Mouse (Mus musculus): ENCODE results near the gene Ampd3.
A peak's percentile ranks its signal among the peaks of the same experiment; 100 is the strongest.

Ampd3 gene

DNA sequence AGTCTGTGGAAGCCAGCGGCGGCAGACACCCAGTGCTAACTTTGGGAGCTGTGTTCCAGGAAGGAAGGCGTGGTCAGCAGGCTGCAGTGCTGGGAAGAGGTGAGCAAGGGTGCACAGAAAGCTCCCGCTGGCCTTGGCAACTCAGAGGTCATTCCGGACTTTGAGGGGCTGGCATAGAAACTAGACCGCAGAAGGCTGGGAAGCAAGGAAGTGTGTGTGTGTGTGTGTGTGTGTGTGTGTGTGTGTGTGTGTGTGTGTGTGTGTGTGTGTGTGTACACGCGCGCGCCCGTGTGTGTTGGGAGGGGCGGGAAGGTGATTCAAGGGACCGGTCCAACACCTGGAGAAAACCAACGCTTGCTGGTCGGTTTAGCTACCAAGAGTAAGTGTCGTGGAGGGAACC lies at the start of gene Ampd3:
Gene Ampd3, plus strand, starts transcription at position 206 of the 400 bp plus-strand sequence.
- peak; percentile 33 to 42 for DNase-seq

DNA sequence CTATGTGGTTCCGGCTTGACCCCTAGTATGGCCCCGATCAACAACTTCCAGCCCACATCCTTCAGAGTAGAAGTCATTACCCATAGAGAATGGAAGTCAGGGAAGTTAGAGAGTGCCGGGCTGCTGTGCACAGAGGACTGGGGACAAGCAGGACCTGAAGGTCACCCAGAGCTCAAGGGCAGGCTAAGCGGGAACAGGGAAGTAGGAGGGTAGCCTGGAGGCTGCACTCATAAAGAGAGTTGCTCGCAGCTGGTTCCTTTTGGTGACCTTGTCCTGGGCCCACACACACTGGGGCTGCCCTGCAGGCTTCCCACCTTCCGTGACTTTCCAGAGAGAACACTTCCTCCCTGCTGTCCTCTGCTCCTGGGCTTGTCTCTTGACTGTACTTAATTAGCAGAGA lies 49.5 kb upstream of the Ampd3 start:
- DNase-seq = no peak

GRCm38 (mm10) chr7:110719857-110720256 lies 48.1 kb upstream of the Ampd3 start:
- DNase-seq = no peak

DNA sequence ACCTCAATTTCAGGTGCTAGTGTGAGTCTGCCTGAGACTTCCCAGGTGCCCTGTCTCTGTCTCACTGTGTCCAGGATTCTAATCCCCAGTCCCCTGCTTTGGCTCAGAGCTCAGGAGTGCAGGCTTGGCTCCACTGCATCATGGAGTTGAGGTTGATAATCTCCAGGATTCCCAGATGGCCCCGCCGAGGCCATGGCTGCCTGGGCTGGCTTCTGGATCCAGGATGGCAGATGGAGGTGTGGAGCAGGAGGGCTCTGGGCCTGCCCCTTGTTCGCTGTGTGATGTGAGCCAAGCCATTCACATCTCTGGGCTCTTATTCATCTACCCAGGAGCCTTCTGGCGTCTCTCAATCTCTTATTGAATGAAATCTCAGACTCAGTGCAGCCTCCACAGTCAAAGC lies 45.8 kb upstream of the Ampd3 start:
- peak; percentile 53 to 65 for DNase-seq

GRCm38 (mm10) chr7:110727049-110727448 lies 41.0 kb upstream of the Ampd3 start:
- DNase-seq = peak; percentile 35 to 62

DNA sequence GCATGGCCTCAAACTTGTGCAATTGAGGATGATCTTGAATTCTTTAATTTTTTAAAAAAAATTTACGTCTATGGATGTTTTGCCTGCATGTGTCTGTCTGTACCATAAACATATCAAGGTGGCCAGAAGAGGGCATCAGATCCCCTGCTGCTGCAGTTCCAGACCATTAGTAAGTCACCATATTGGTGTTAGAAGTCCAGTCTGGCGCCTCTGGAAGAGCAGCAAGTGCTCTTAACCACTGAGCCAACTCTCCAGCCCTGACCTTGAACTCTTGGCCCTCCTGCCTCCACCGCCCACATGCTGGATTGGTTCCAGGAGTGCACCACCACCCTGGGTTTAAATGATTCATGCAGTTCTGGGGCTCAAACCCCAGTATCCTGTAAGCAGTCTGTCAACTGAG lies 39.1 kb upstream of the Ampd3 start:
- no peak for DNase-seq

GRCm38 (mm10) chr7:110729295-110729694 lies 38.7 kb upstream of the Ampd3 start:
- DNase-seq = no peak

DNA sequence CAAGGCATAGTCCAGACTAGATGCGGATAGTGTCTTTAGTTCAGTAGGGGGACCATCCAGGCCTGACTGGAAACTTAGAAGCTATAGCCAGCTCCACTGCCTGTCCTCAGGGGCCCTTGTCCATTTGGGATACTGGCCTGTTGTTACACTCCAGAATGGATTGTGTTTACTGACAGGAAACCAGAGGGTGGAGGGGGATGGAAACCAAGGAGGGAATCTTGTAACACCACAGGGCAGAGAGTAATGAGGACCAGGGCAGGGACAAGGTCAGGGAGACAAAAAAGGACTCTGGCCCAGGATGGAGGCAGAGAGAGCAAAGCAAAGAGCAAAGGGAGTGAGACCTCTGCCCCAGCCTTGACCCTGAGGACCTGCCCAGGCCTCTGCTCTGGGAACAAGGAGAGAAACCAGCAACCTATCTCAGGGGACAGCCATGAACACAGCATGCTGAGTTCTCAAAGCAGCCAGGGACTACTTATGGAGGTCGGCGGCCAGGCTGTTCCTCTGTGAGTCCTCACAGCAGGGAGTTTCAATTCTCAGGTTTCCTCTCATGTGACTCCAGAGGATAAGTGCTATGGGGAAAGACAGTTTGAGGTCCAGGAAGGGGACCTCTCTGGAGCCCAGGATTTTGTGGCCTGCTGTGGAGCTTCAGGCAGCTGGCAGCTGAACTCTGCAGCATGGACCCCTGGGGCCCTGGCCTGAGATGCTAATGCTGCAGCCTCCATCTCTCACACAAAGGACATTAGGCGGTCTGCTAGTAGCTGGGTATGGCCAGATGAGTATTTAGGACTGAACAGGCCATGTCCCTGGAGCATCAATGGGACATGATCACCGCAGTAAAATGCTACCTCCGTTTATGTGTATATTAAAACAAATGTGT lies 36.7 kb upstream of the Ampd3 start:
- DNase-seq = no peak

DNA sequence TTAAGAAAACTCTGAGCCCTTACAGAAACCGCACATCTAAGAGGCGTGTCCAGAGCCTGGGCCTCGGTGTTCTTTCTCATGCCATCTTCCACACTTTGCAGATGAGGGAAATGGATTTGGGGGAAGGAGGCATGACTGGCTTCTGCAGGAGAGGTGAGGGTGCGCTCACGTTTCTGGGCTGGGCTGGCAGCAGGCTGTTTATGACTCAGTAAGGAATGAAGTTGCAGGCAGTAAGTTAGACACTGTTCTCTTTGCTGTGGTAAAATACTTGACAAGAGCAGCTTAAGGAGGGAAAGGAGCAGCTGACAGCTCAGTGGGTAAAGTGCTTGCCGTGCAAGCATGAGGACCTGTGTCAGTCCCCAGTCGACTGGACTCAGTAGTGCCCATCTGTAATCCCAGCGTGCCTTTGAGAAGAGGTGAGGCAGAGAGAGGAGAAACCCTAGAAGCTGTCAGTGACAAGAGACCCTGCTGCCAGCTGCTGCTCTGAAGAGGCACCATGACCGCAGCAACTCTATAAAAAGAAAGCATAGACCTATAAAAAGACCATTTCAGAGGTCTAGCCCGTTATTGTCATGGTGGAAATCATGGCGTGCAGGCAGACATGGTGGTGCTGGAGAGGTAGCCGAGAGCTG lies 35.9 kb upstream of the Ampd3 start:
- no peak for DNase-seq

DNA sequence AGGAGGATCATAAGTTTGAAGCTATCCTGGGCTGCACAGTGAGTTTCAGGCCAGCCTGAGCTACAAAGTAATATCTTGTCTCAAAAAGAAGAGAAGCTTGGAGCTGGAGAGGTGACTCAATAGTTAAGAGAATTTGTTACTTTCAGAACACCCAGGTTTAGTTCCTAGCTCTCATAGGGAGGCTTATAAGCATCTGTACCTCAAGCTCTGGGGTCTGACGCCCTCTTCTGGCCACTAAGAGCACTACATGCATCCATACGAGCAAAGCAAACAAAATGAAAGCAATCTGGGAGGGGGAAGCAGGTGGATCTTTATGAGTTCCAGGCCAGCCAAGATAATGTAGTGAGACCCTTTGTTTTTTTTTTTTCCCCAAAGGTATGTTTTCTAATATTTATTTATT lies 31.1 kb upstream of the Ampd3 start:
- no peak for DNase-seq

- DNase-seq = no peak
These were observed 28.2 kb upstream of the Ampd3 start for GRCm38 (mm10) chr7:110739764-110740163.

DNA sequence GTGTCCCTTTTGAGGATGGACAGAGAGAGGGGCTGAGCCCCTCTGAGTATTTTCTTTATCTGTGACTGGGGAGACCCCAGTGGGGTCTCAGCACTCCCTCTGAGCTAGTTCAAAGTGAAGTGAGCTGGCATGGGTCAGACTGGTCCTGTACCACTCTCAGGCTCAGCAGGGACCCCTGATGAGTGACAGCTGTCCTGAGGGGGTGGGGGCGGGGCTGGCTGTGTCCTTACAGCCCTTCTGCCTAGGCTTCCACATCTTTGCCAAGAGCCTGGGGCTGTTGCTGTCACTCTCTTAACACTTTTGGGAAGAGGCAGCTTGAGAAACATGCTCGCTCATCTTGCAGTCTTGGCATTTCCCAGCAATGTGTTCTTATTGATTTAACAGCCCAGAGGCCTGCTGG lies 27.8 kb upstream of the Ampd3 start:
- DNase-seq = no peak

DNA sequence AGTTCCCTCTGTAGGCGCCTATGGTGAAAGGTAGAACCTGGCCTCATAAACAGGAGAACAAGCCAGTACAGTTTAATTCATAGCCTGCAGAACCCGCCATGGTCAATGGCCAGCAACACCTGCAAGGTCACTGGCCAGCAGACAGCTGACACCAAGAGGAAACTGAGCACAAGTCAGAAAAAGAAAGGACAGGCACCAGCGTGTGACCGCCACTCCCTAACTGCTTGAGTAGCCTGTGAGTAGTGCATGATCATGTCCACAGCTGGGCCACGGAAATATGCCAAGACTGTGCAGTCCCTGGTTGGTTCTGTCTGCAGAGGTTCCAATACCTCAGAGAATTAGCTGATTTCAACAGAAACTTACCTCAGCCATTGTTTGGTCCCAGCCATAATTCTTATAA lies 26.0 kb upstream of the Ampd3 start:
- DNase-seq = no peak

DNA sequence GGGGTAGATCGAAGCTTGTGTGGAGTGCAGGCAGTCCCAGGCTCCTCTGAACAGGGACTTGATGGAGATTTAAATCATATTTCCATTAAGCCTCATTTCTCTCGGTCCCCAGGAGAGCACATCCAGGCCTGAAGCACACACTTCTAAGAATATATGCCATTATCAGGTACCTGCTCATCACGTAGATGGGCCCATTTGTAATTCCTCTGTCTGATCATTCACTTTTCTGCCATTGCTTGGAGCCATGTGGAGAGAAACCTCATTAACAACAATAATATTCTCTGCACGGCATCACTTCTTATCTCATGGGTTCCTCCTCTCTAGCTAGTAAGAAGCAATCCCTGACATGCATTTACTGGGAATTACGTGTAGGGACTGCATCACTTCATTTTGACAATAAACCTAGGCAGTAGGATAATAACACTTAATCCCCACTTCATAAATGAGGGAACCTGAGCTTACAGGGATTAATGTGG lies 21.9 kb upstream of the Ampd3 start:
- DNase-seq = no peak

DNA sequence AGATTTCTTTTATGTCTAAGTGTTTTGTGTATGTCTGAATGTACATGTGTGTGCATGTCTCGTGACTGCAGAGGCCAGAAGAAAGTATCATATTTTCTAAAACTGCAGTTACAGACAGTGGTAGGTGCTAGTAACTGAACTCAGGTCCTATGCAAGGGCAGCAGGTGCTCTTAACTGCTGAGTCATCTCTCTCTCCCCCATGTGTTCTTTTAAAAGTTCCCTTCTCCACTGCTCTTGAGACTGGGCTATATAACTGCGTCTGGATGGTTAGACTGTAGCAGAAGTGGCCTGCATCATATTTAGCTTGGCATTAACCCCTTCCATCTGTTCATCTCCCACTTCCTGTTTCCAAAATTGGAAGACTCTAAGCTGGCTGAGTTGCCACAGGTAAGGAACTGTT lies 21.2 kb upstream of the Ampd3 start:
- no peak for DNase-seq

DNA sequence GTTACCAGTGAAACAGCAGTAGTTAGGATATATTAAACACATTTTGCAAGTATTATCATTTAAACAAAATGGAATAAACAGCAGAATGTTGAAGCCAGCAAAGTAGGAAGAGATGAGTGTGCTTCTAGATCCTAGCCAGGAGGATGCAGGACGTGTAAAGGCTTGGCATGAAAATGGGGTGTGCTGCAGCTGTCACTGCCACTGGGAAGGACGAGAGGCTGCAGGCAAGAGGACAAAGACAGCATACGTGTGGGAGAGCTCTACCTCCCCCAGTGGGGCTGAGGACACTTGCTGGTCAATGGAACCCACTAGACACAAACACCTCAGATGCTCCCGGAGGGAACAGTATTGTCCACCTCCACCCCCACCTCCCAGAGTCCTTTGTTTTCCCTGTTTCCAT lies 17.2 kb upstream of the Ampd3 start:
- DNase-seq = no peak

GRCm38 (mm10) chr7:110751634-110752033 lies 16.4 kb upstream of the Ampd3 start:
- DNase-seq = no peak

DNA sequence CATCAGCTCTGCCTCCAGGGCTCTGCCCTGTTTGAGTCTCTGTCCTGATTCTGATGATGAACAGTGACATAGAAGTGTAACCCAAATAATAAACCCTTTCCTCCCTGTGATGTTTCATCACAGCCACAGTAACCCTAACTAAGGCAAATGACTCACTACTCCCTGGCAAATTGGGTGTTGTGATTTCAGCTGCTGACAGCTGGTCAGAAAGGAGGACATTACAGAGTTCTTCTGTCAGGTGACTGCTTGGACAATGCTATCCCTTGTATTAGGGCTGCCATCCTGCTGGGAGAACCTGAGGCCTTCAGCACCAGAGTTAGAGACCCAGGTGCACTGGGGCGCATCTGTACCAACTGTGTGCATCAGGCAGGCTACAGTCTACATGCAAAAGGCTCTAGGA lies 14.7 kb upstream of the Ampd3 start:
- no peak for DNase-seq

GRCm38 (mm10) chr7:110753926-110754330 lies 14.1 kb upstream of the Ampd3 start:
- DNase-seq = no peak

DNA sequence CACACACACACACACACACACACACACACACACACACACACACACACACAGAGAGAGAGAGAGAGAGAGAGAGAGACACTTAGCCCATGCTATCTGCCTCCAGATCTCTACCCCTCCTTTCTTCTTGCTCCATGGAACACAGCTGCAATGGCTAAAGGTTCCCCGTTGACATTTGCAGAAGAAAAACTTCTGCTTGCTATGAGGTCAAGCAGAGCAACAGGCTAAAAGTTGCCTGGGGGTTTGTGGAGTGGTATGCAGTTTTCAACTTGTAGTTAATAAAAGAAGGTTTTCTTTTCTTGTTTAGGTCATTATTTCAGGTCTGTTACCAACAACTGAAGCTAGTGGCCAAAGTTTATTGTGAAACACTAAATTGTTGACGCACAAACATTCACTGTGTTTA lies 11.6 kb upstream of the Ampd3 start:
- DNase-seq = no peak

GRCm38 (mm10) chr7:110762605-110763180 lies 5.3 kb upstream of the Ampd3 start:
- DNase-seq = peak; percentile 80

- DNase-seq = peak; percentile 66 to 68
These were observed 552 bp downstream of the Ampd3 start for GRCm38 (mm10) chr7:110768451-110769064.

DNA sequence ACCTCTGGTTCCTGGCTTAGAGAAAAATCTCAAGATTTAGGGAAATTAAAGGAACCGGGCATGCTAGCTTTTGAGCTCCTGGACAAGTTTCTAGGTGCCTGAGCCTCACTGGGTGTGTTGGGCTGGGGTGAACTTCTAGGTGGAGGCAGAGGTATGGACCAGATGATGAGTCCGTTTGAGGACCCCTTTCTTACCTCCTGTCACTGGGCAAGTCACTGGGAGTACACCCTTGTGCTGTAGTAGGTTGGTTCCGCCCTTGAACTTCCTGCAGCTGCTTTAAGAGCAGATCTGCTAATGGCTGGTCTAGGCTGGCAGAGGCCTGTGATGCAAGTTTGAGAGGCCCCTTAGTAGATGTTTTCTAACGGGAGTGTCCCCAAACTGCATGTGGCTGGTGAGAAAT lies 1.1 kb downstream of the Ampd3 start:
- no peak for DNase-seq

All from cerebellum, postnatal 36 days (tissue).